Mouse (Mus musculus) lung, postnatal 25 days (tissue): Measurements from ENCODE around the gene Btbd9.
A peak's percentile ranks its signal among the peaks of the same experiment; 100 is the strongest.

Source experiments
- DNase-seq: peaks from one replicate; pipeline ENCODE4 v3.0.0; 2022; ENCODE audit warnings: low spot score

The Btbd9 gene

DNA sequence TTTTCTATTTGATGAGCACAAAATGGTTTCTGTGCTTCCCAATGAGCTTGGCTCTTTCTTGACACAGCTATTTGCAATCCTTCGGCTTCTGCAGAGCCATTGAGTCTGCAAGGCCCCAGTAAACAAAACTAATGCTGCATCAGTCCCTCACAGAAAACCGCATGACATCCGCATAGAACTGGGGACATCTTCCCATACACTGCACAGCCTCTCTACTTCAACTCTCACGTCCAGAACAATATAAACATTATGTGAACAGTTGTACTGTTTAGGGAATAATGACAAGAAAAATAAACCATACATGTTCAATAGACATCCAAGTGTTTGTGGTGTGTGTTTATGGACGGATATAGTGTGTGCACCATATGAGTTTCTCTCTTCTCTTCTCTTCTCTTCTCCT, 127.7 kb downstream of the Btbd9 start:
- no peak for DNase-seq

DNA sequence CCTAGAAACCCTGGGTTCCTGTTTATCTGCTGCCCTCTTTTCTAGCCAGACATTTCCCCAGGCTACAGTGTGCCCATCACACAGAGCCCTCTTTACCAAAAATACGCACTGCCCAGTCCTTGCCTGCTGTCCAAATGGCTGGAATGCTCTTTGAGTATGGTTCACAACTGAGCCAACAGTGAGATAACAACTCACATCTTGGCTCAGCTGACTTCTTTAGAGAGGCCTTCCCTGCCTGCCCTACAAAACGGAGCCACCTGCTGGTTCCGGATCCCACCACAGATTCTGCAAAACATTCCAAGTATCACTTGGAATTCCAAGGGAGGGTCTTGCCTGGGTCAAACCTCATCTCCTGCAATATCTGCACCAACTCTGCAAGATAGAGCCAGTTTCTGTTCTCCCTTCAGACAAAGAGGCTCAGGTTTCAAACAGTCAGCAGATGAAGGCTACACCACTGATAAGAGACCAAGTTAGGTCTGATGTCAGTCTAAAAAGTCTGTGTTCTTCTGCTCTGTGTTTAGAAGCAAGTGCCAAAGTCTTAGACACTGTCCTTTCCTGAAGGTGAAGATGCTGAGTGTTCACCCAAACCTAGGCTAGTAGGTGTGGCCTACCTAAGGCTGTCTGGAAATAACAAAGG, 130.4 kb downstream of the Btbd9 start:
- no peak for DNase-seq

DNA sequence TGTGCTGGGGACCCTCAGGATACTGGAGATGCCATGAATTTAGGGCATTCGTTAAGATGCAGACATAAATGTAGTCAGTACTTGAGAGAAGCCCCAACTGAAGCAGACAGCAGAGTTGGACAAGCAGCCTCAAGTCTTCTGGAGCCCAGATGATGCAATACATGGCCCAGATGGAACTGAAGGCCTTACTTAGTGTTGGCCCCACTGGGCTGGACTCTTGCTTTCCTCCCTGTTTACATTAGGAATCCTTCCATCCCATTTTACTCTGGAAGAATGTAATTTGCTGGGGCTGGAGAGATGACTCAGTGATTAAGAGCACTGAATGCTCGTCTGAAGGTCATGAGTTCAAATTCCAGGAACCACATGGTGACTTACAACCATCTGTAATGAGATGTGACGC, 136.6 kb downstream of the Btbd9 start:
- no peak for DNase-seq

DNA sequence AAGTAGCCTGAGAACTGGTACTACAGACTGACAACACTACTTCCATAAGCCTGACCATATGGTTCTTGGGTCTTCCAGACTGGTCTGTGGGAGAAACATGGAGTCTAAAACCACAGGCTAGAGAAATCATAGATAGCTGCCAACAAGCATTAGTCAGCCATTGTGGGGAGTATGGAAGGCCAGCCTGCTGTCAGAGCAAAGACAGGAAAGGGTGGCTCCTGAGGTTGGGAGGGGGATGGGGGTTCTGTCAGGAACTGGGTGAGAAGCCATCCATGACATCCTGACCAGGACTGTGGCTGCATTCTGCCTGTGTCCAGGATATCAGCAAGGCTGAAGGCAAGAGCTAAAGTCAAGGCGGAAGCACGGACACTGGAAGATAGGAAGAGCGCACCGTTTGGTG, 137.5 kb downstream of the Btbd9 start:
- peak; percentile 62 for DNase-seq

DNA sequence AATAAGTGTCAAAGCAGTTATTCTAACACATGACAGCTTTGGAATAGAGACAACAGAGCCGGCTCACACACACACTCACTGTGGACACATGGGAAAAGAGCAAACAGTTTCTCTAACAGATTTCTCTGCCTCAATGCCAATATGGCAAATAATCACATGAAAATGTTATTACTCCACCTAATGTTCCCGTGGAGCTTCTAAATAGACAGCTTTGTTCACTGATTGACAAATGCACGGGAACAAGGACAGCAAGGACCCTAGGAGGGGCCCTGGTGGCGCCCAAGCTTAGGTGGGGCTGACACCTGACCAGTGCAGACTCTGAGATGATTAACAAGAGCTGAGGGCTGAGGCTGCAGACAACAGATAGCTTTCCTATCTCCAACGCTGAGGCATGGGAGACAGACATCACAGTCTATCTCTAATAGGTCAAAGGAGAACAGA, 140.2 kb downstream of the Btbd9 start:
- DNase-seq, result no peak

DNA sequence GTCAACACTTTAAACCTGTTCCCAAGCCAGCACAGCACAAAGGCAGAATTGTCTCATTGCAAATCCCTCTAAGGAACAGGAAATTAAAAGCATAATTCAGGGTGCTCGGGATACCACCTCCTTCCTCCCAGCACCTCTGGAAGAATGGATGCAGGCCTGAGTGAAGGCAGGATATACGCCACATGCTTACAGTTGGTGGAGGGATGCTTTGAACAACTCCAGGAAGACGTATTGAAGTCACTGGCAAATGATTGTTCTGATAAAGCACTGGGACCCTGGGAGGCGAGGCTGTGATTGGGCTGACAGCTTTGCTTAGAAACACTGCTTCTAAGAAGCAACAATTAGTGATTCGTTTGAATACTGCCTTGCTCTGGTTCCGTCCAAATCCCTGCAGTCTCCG, 140.8 kb downstream of the Btbd9 start:
- no peak for DNase-seq

DNA sequence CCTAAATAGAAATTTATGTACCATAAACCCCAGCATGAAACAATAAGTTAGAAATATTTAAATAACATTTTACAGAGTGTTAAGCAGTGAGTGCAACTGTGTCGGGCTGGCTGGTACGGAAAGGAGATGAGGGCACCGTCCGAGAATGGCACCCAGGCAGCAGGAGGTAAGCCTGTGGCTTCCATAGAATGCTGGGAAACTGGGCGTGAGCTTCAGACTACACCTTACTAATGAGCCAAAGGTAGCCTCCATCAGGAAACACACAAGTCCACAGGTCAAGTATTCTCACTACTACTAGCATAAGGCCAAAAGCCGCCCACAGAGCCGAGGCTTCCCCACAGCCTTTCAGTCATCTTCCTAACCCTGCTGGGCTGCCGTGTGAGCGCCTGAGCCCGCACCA, 144.2 kb downstream of the Btbd9 start:
- no peak for DNase-seq

DNA sequence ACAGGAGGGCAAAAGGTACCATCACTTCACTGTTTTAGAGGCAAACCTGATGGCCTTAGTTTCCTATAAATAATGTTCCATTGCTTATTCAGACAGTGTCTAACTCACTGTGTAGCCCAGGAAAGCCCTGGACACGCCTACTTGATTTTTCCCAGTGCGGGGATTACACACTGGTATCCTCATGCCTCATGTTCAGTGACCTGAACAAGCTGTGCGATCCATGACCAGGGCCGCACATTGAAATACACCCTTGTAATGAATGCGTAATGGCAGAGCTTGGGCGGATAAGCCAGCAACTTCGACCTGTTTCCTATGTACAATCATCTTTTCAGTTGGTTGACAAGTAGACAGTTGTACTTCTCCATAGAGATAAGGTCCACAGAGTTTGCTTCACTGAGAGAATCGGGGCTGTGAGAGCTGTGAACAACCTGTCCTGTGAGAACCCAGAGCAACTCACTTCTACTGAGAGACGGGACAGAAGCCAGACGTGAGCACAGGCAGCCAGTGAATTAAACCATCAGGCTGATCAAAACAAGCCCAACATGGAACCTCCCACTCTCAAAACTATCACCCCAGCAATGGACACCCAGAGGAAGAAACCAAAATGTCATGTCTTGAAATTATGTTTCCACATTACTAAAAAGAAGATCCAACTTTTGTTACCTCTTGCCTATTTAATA, 145.2 kb downstream of the Btbd9 start:
- no peak for DNase-seq

DNA sequence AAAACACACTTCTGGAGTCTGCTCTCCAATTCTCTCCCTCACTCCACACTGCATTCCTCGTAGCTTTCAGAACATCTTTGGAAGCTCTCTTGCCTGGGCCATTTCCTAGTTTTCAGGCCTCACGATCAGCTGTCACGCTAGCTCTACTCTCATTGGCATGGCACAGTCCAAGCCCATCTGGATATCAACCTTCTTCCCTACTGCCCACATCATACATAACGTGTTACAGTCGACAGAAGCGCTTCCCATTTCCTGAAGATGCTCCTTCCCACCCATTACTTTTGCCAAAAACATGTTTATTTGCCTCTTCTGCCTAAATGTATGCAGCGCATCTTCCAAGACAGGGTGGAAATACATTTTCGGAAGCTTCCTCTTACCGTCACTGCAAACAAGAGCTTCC, 147.6 kb downstream of the Btbd9 start:
- no peak for DNase-seq

DNA sequence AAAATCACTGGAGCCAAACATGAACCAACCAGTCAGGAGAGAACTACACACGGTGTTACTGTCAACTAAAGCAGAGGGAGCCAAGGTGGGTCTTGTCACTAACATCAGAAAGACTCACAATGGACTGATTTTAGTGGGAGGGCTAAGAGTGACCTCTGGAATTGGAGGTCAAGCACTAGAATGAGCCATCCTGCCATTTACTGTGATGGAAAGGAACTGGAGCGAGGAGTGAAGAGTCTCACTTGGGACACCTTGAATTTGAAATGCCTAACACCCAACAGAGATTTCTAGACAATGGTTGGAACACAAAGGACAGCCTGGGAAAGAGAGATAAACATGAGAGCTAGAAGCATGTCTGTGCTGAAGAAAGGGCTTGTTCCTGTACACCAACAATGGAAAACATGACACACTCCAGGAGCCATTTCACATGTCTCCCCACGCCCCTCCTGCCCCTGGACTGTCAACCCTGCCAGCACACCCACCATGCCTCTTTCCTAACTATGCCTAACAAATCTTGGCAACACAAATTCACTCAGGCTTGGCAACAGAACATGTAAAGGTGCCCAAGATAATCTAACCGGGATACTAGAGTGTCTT, 152.9 kb downstream of the Btbd9 start:
- DNase-seq, result peak; percentile 50

DNA sequence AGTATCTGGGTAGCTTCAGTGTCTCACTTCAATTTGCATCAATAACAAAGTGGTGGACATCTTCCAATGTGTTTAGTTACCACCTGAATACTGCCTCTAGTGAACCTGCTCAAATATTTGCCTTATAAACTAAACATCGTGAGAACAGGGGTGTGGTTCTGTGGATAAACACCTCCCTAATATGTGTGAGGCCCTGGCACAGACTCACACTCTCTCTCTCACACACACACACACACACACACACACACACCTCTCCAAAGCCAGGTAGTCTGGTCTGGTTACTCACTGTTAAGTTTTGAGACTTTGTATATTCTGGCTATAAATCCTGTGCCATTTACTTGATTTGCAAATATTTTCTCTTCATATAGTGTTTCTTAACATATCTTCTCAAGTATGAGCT, 154.0 kb downstream of the Btbd9 start:
- DNase-seq, result no peak

DNA sequence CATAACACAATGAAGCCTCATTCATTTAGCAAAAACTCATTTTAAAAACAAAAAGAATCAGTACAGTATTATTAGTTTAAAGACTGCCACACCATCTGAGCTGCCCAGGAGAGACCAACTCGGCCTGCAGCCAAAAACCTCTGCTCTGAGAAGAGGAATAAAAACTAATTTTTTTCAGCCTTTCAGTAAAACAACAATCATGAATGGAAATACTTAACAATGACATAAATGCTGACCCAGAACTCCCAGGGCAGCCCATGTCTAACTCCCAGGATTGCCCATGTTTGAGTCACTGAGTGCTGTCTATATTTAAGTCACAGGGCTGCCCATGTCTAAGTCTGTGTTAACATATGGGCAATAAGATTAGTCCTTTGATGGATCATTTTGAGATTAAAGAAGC, 155.0 kb downstream of the Btbd9 start:
- DNase-seq, result no peak

DNA sequence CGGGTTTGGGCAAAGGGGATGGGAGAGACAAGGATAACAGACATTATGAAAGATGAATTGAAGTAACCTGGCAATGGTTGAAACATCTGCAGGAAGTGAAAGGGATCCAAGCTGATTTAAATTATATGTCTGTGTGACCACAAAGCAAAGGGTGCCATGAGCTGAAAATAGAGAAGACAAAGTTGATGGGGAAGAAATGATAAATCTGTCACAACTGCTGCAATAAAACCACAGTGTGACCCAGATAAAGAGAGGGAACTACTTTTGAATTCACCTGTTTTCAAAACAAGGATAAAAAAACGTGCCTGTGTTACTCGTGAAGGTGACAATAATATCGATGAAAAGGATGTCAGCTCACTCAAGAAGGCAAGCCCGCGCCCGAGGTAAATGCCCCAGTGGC, 156.8 kb downstream of the Btbd9 start:
- no peak for DNase-seq

DNA sequence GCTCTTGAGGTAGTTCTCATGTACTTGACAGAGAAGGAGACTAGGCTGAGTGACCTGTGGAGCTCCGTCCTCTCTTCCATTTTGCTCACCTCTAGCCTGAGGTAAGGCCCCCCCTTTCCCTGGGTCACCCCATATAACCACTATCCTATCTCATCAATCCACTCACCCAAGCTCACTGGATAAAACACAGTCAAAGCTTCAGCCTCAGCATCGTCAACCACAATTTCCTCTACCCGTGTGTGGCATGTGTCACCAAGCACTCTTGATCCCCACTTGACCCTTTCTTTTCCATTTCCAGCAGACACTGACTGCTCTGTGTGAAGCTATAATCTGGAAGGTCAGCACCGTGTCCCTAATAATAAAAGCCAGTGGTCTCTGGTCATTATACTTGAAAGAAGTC, 157.8 kb downstream of the Btbd9 start:
- DNase-seq, result no peak

DNA sequence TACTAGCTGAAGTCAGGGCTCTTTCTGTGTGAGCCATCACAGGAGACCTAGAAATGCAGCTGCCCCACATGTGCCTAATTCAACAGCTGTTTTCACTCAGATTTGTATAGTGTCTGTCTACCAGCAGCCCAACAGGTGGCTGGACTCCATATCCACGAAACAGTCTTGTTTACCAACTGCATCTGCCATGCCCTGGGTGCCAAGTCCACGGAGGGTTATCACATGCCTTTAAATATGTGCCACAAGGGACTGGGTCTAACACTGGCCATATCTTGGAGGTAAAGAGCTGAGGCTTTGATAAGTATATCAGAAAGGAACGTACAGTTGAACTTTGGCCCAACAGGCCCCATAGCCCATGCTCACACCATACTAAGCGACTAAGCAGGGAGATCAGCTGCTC, 159.2 kb downstream of the Btbd9 start:
- no peak for DNase-seq

DNA sequence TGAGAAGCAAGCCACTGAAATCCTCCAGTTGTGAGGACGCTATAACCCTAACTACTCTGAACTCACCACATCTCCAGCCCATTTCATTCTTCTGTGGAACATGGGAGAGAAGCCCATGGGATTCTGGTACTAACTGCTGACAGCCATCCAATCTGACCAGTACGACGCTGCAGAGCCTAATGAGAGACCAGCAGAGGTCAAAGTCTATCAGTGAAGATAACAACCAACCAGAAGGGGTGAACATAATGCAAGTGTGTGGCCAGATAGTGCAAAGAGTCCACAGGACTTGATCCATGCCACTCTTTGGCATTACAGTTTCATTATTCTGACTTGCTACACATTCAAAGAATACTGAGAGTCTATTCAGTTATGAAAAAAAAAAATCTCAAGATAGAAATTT, 160.6 kb downstream of the Btbd9 start:
- no peak for DNase-seq

DNA sequence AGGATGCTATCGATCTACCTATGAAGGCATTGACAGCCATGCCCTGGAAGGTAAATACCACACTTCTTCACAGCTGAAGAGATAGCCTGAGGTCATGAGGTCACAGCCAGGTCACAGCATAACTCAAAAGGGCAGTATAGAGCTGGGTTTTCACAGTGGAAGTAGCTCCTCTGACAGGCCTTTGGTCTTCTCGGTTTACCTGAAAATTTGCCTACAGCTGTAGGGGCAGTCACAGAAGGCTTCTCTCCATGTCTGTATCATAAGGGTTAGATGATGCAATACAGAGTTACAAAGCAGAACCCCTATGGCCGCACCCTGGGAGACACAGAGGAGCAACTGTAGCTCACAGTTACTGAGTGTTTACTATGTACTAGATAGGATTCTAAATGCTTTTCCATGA, 163.3 kb downstream of the Btbd9 start:
- DNase-seq, result no peak

DNA sequence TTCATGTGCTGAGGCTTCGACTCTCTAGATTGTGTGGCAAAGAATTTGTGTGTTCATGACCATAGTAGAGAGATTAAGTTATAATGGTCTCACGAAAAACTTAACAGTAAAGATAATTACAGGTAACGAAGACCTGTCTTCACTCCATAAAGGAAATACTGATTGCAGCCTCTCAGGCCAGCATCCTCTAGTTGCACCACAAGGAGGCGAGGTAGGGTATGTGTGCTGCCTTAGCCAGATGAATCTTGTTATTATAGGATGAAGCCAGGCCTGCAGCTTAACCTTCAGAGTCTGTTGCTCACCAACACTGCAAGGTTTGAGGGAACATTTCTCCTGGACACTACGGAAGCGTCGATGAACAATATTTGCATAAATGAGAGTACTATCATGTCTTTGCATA, 170.3 kb downstream of the Btbd9 start:
- no peak for DNase-seq

DNA sequence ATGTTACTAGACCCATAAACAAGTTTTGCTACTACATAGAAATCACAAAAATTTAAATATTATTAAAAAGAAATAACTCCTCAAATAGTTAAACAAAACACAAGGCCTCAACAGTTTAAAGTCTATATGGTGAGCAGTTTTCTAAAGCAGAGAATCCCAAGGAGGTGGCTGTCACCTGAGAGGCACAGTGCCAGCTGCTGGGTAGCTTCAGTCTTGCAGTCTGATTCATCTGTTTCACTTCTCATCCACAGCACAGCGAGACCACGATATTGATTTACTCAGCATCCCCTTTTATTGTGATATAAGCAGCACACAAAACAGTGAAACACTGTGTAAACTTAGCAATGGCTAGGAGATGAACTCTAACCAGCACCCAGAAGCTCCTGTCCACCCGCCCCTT, 173.4 kb downstream of the Btbd9 start:
- no peak for DNase-seq

DNA sequence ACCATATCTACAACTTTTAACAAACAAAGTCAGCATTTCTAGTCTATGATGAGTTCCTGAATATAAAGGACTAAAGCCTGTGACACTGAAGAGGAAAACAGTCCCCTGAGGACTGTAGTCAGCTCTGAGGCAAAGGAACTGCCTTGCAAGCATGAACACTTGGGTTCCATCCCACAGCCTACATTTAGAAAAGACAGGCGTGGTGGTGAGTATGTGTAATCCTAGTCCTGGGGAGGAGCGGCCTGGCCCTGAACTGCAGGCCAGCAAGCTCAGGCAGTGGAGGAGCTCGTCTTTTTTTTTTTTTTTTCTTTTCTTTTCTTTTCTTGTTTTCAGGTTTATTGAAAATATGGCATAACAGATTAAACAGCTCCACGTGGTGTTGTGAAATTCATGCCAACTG, 181.0 kb downstream of the Btbd9 start:
- DNase-seq, result no peak

DNA sequence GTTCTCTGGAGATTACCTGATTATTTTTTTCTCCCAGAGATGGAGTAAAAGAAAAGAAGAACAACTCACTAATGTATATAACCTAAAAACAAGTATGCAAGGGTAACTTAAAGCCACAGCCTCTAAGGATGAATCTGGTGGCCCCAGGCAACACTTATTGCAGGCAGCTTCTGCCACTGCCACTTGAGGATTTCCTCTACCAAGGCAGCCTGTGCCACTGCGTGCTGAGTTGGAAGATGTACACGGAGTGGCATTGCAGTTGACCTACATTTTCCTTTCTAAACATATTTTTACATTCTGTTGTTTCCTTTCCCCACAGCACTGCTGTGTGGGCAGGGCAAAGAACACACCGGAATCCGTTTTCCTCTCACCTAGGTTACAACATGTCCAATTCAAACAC, 184.3 kb downstream of the Btbd9 start:
- no peak for DNase-seq

DNA sequence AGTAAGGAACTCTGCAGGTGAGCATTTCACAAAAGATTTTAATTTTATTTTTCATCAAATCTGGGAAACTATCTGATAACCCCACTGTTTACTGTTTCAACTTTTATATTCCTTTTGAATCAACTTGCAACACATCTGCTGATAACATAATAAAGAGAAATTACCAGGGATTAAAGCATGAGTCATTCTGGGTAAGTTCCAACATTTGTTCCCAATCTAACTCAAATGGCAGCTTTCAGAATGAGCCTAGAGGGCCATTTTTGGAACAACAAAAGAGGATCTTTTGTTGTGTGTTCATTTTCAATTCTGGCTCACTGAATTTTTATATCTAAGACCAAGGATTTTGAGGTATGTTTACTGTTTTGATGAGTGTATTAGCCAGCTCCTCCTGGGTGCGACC, 185.1 kb downstream of the Btbd9 start:
- no peak for DNase-seq

DNA sequence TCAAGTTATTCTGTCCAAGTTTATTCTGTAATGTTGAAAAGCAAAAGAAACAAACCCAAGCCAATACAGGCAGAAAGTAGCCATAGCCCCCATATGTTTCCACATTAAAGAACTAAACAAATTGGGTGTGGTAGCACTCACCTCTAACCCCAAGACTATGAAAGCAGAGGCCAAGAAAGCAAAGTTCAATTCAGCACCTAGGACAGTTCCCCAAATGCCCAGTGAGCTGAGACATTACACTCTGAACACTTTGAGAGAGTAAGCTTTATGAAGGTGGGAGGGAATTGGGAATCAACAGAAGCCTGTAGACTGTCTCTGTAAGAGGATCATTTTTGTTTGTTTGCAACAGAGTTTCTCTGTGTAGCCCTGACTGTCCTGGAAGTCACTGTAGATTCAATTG, 186.6 kb downstream of the Btbd9 start:
- no peak for DNase-seq

DNA sequence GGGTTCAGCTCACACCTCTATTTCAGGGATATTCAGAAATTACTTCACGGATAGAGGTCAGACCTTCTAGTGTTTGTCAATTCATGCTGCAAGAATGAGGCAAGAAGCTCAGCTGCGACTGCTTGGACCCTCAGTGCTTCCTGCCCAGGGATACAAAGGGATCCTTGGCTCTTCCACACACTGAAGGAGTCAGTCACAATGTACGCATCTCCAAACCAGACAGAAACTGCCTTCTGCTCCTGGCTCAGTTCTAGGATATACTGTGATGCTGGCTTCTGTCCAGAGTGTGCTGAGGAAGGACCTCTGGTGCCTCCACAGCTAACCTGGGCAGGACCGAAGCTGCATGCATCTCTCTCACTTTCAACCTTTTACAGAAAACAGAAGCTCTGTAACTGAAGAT, 187.5 kb downstream of the Btbd9 start:
- DNase-seq, result no peak
